Mouse (Mus musculus) liver, embryonic 16.5 days (tissue): ENCODE results near the gene Pkn2. TPM values are rescaled to one million over a fixed set of nuclear protein-coding genes. Genes with fewer than 3 reads are reported as not detected.

ENCODE experiments used
- polyA plus RNA-seq: library from polyadenylated mRNA; unstranded; fragments of >200 nt; fragmentation: Nextera tagmentation; extraction: Ambion mirVana; gene quantifications from 2 replicates; pipeline ENCODE4 v1.2.1, GENCODE M21; 2015

The Pkn2 gene
- polyA plus RNA-seq, 1 experiment from 2014 or later, result 31.4 TPM

Other genes with a start within 250 kb of the Pkn2 start
- 12.4 and 14.9 TPM in 2 replicates for gene Kyat3, start 181.0 kb downstream of the Pkn2 start, polyA plus RNA-seq
- 46.1 and 47.4 TPM in 2 replicates for gene Gtf2b, start 117.0 kb downstream of the Pkn2 start, polyA plus RNA-seq